Mouse (Mus musculus): ENCODE results near the gene Cd200. TPM values are rescaled to one million over a fixed set of nuclear protein-coding genes. Genes with fewer than 3 reads are reported as not detected.

Gene Cd200
- 99.3 and 120 TPM in 2 replicates for polyA plus RNA-seq (2015; fragmentation: Nextera tagmentation; extraction: Ambion mirVana)

GRCm38 (mm10) chr16:45408425-45409063 is at the start of gene Cd200:
Gene Cd200 (minus strand): TSS chr16:45409053.

Other genes with a start within 250 kb of the Cd200 start
- gene Btla, start 184.7 kb downstream of the Cd200 start, polyA plus RNA-seq (2015; fragmentation: Nextera tagmentation; extraction: Ambion mirVana) = not detected in 2 replicates
- gene Gm609, start 83.9 kb upstream of the Cd200 start, polyA plus RNA-seq (2015; fragmentation: Nextera tagmentation; extraction: Ambion mirVana) = not detected in 2 replicates
- not detected in 2 replicates for gene Gm17783, start 123.0 kb upstream of the Cd200 start, polyA plus RNA-seq (2015; fragmentation: Nextera tagmentation; extraction: Ambion mirVana)
- not detected in 2 replicates for gene Slc9c1, start 126.3 kb upstream of the Cd200 start, polyA plus RNA-seq (2015; fragmentation: Nextera tagmentation; extraction: Ambion mirVana)
- gene Gcsam, start 201.3 kb upstream of the Cd200 start, polyA plus RNA-seq (2015; fragmentation: Nextera tagmentation; extraction: Ambion mirVana) = 0.30 and 0.35 TPM in 2 replicates
- 3.0 and 3.6 TPM in 2 replicates for gene BC016579, start 245.0 kb upstream of the Cd200 start, polyA plus RNA-seq (2015; fragmentation: Nextera tagmentation; extraction: Ambion mirVana)

Data from urinary bladder, postnatal 0 days (tissue).